Mouse (Mus musculus): ENCODE measurements at regions not wholly inside any gene's neighbourhood (a gene's known extent, or its start where the extent isn't known, plus 50 kb on each side); places are given as distances from the start of the nearest gene placed in this dataset.

DNA sequence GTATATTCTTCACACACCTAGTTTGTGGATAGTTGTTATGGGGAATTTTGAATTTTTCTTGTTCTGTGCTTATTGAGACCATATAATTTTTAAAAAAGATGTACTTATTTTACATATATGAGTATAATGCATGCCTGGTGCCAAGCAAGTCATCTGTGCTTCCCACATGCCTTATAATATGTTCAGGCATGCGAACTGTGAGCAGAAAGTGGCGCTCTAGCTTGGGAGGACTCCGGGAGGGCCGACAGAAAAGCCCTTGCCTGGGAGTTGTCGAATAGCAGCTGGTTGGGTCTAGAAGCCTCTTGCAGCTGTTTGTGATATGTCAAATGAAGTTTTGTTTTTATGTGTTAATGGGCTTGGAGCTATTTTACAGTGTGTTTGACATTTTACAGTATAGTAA, 323.8 kb downstream of the Slc4a3 start:
- H3K4me3 ChIP-seq (replicated peaks), result no peak overlapping the region
- H3K4me2 ChIP-seq (replicated peaks), result no peak overlapping the region
- H3K36me3 ChIP-seq, result no peaks in the 10 kb centered on the region
- ATAC-seq, result no peak
- 77% methylated on average over 5 of the region's 5 CpGs for WGBS
- H3K4me1 ChIP-seq (replicated peaks), result no peaks in the 10 kb centered on the region
- no peaks in the 10 kb centered on the region for H3K27me3 ChIP-seq
- H3K9ac ChIP-seq (replicated peaks), result no peak overlapping the region
- no peak overlapping the region for H3K27ac ChIP-seq
- no peaks in the 10 kb centered on the region for H3K9me3 ChIP-seq

- no peak for ATAC-seq
- Histone ChIP-seq H3K27me3 (no peaks in the 10 kb centered on the region), H3K36me3 (no peaks in the 10 kb centered on the region), H3K27ac (no peak overlapping the region), H3K9me3 (no peaks in the 10 kb centered on the region), H3K4me1 (replicated peaks) (no peaks in the 10 kb centered on the region), H3K9ac (replicated peaks) (no peak overlapping the region), H3K4me2 (replicated peaks) (no peak overlapping the region), H3K4me3 (replicated peaks) (no peak overlapping the region)
- 93% methylated on average over 6 of the region's 6 CpGs for WGBS
Observed at GRCm38 (mm10) chr1:75873911-75874310, 327.8 kb downstream of the Slc4a3 start.

DNA sequence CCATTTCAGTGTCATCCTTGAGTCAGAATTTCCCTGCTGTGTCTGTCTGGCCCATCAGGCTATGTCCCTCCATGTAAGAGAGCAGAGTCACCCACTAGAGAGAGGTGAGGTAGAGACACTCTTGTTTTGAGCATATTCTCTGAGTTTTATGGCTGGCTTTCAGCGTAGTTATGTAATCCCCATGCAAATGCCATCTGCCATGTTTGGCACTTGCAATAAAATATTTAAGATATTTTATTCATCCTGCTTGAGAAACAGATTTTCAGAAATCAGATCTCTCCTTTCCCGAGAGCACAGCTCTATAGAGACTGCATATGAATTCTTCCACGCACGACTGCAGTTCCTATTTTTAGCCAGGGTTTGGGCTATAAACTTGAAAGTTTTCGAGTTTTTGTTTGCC, 331.1 kb downstream of the Slc4a3 start:
- Histone ChIP-seq H3K9ac (replicated peaks) (no peak overlapping the region), H3K4me2 (replicated peaks) (no peak overlapping the region), H3K4me1 (replicated peaks) (no peaks in the 10 kb centered on the region), H3K27ac (no peak overlapping the region), H3K27me3 (no peaks in the 10 kb centered on the region), H3K36me3 (no peaks in the 10 kb centered on the region), H3K4me3 (replicated peaks) (no peak overlapping the region), H3K9me3 (no peaks in the 10 kb centered on the region)
- ATAC-seq, result no peak
- 85% methylated on average over 5 of the region's 5 CpGs for WGBS

DNA sequence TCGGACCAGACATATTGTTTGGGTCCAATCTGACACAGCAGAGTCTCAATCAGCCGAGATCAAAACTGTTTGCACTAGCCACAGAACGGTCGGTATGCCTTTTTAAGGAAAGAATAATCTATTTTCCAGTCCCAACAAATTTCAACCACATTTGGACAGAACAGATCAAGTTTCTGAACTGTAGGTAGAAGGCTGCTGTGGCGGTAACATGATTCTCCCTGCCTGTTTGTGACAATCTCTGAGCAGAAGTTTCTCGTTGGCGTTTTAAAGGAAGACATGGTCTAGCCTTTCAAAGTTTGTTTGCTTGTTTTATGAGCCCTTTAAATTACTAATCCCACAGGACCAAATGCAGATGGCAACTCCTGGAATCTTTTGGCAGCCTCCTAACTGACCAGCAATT, 339.6 kb downstream of the Slc4a3 start:
- no peak overlapping the region for H3K4me2 ChIP-seq (replicated peaks)
- no peaks in the 10 kb centered on the region for H3K36me3 ChIP-seq
- H3K27ac ChIP-seq, result no peak overlapping the region
- H3K9me3 ChIP-seq, result no peaks in the 10 kb centered on the region
- no peak overlapping the region for H3K9ac ChIP-seq (replicated peaks)
- peaks cover 15% of the 10 kb centered on the region for H3K4me1 ChIP-seq (replicated peaks)
- peaks cover 5% of the 10 kb centered on the region; the same call in 1 of the 2 replicates for H3K27me3 ChIP-seq
- H3K4me3 ChIP-seq (replicated peaks), result no peak overlapping the region
- WGBS, result 78% methylated on average over 7 of the region's 7 CpGs
- no peak for ATAC-seq

DNA sequence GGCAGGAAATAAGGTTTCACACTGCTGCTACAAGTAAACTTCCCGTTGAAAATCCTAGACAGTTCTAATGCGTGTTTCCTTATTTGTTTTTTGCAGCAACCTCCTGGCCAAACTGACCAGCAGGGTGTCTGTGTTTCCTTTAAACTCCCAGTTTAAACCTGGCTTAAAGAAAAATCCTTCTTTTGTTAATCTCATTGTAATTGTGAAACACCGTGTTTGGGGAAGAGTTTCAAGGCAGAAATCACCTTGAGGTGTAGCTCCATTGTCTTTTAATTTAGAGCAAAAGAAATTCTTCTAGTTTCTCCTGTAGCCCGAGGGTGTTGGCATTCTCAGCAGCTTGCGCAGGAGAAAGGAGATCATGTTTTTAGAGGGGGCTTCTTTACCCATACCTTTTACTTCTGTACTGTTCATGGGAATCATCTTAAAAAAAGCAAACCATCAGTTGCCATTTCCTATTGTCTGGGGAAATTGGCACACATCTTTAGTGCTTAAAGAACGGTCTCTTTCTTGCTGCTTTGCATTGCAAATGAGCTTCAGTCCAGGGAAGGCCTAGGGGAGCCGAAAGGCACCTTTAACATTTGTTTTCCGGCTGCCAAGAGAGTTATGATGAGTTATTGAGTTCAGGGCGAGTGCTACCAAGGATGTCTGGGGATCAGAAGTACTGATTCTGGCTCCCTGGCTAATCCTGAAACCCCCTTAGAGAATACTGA, 342.6 kb downstream of the Slc4a3 start:
- Histone ChIP-seq H3K4me1 (replicated peaks) (peaks cover 15% of the 10 kb centered on the region), H3K9ac (replicated peaks) (no peak overlapping the region), H3K4me2 (replicated peaks) (peak overlapping the region; percentile 34), H3K4me3 (replicated peaks) (no peak overlapping the region), H3K36me3 (no peaks in the 10 kb centered on the region), H3K27me3 (peaks cover 5% of the 10 kb centered on the region; the same call in 1 of the 2 replicates), H3K9me3 (peaks cover 3% of the 10 kb centered on the region; the same call in 1 of the 2 replicates), H3K27ac (no peak overlapping the region)
- 8% methylated on average over 9 of the region's 9 CpGs for WGBS
- ATAC-seq, result no peak

- no peak overlapping the region for H3K9ac ChIP-seq (replicated peaks)
- H3K4me3 ChIP-seq (replicated peaks), result no peak overlapping the region
- H3K27me3 ChIP-seq, result peaks cover 5% of the 10 kb centered on the region; the same call in 1 of the 2 replicates
- whole genome bisulfite sequencing, result 66% methylated on average over 4 of the region's 4 CpGs
- H3K27ac ChIP-seq, result no peak overlapping the region
- no peaks in the 10 kb centered on the region for H3K36me3 ChIP-seq
- no peak for ATAC-seq
- H3K4me1 ChIP-seq (replicated peaks), result peaks cover 15% of the 10 kb centered on the region
- peaks cover 14% of the 10 kb centered on the region; the same call in 1 of the 2 replicates for H3K9me3 ChIP-seq
- H3K4me2 ChIP-seq (replicated peaks), result no peak overlapping the region
Observed at GRCm38 (mm10) chr1:75889847-75890591, 344.0 kb downstream of the Slc4a3 start.

DNA sequence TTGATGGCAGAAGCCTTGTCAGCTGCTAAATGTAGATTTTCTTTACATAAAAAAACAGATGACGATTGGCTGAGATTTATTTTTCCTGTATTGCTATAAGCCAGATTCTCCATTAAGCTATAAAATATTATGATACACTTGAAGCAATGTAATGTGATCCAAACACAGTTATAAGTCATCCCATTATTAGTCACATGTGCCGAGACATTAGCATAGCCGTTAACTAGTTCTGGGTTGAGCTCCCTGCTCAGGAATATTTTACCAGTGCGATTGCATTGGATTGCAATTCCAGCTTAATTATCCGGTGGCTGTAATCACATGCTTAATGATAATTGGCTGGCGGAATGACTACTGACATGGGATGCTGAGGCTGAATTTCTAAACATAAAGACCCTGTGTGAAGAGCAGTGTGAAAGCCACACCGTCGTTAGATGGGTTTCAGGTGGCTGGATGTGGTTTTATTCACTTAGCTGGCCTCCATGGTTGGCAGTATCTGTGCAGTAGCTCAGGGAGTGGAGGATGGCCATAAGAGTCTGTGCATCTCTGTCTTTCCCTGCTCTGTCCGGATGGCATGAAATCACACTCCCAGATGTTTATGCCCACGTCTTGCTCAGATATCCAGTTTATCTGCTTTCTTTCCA, 344.7 kb downstream of the Slc4a3 start:
- ATAC-seq, result no peak

GRCm38 (mm10) chr1:75895550-75895949, 349.5 kb downstream of the Slc4a3 start:
- Histone ChIP-seq H3K4me1 (replicated peaks) (no peaks in the 10 kb centered on the region), H3K9ac (replicated peaks) (no peak overlapping the region), H3K4me3 (replicated peaks) (no peak overlapping the region), H3K36me3 (no peaks in the 10 kb centered on the region), H3K4me2 (replicated peaks) (no peak overlapping the region), H3K27ac (no peak overlapping the region), H3K9me3 (peaks cover 14% of the 10 kb centered on the region; the same call in 1 of the 2 replicates), H3K27me3 (peaks cover 3% of the 10 kb centered on the region)
- no peak for ATAC-seq
- 94% methylated on average over 1 of the region's 1 CpGs for WGBS

More for the DNA sequence above, 344.7 kb downstream of the Slc4a3 start:
- no peak overlapping the region for H3K4me3 ChIP-seq (replicated peaks)
- no peak overlapping the region for H3K9ac ChIP-seq (replicated peaks)
- no peak overlapping the region for H3K27ac ChIP-seq
- no peak overlapping the region for H3K4me2 ChIP-seq (replicated peaks)
- no peaks in the 10 kb centered on the region for H3K36me3 ChIP-seq
- peaks cover 15% of the 10 kb centered on the region for H3K4me1 ChIP-seq (replicated peaks)
- 78% methylated on average over 10 of the region's 10 CpGs for WGBS
- H3K27me3 ChIP-seq, result peaks cover 5% of the 10 kb centered on the region; the same call in 1 of the 2 replicates
- H3K9me3 ChIP-seq, result peaks cover 14% of the 10 kb centered on the region; the same call in 1 of the 2 replicates

- 8% methylated on average over 1 of the region's 1 CpGs for WGBS
Observed at GRCm38 (mm10) chr1:75901146-75901545, 355.1 kb downstream of the Slc4a3 start.

GRCm38 (mm10) chr1:75905699-75906470, 359.8 kb downstream of the Slc4a3 start:
- peak; percentile 82 for ATAC-seq
- Histone ChIP-seq H3K36me3 (no peaks in the 10 kb centered on the region), H3K4me2 (replicated peaks) (no peak overlapping the region), H3K27ac (peak overlapping the region; percentile 49), H3K9me3 (no peaks in the 10 kb centered on the region), H3K4me3 (replicated peaks) (no peak overlapping the region), H3K4me1 (replicated peaks) (peaks cover 29% of the 10 kb centered on the region), H3K27me3 (peaks cover 3% of the 10 kb centered on the region; the same call in 1 of the 2 replicates), H3K9ac (replicated peaks) (no peak overlapping the region)
- 34% methylated on average over 9 of the region's 9 CpGs for WGBS

More at GRCm38 (mm10) chr1:75901146-75901545, 355.1 kb downstream of the Slc4a3 start:
- peaks cover 3% of the 10 kb centered on the region for H3K27me3 ChIP-seq
- no peak overlapping the region for H3K9ac ChIP-seq (replicated peaks)
- no peaks in the 10 kb centered on the region for H3K36me3 ChIP-seq
- peaks cover 26% of the 10 kb centered on the region for H3K4me1 ChIP-seq (replicated peaks)
- no peak overlapping the region for H3K4me2 ChIP-seq (replicated peaks)
- no peak overlapping the region for H3K4me3 ChIP-seq (replicated peaks)
- no peak overlapping the region for H3K27ac ChIP-seq
- no peak for ATAC-seq
- no peaks in the 10 kb centered on the region for H3K9me3 ChIP-seq

GRCm38 (mm10) chr1:75915311-75915710, 369.2 kb downstream of the Slc4a3 start:
- H3K9me3 ChIP-seq, result no peaks in the 10 kb centered on the region
- no peak for ATAC-seq

More at GRCm38 (mm10) chr1:75915311-75915710, 369.2 kb downstream of the Slc4a3 start:
- Histone ChIP-seq H3K4me3 (replicated peaks) (no peak overlapping the region), H3K4me1 (replicated peaks) (0 out of 2 replicates have a peak, but pooled peaks cover 4% of the 10 kb centered on the region), H3K36me3 (no peaks in the 10 kb centered on the region), H3K9ac (replicated peaks) (no peak overlapping the region), H3K27ac (no peak overlapping the region), H3K4me2 (replicated peaks) (no peak overlapping the region), H3K27me3 (peaks cover 7% of the 10 kb centered on the region; the same call in 1 of the 2 replicates)
- WGBS, result 83% methylated on average over 2 of the region's 2 CpGs
